Mouse (Mus musculus) B cell, adult 2 months (primary cell): ENCODE data around the gene Zfp322a.
"Not testable (repeated sequence)": the region's sequence is repeated elsewhere in the genome, so short reads cannot be mapped to it uniquely, and the experiment has no call there.

Experiments used
- DNase-seq, 2 experiments: peaks; one replicate each; pipeline ENCODE4 v3.0.0; 2022

The Zfp322a gene

GRCm38 (mm10) chr13:23312909-23313669, 55.9 kb downstream of the Zfp322a start:
- DNase-seq = no peak

DNA sequence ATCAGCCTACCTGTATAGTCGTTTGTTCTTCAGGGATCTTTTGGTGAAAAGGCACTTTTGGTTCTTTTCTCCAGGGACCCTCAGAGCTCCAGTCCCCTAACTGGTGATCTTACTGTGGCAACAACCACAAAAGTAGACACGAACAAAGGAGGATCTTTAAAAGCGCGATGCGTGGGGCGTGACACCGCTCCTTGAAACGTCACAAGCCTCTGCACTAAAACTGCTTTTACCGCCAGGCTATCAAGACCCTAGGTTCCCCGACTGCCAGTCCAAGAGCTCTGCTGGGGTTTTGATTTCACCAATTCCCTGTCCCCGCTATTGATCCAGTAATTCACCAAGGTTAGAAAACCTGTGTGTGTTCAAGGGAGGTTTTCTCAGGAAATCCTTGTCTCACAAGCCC, 59.0 kb downstream of the Zfp322a start:
- DNase-seq = no peak

GRCm38 (mm10) chr13:23309495-23310011, 59.5 kb downstream of the Zfp322a start:
- DNase-seq = no peak

- not testable (repeated sequence) for DNase-seq
Measured at GRCm38 (mm10) chr13:23308639-23309307, 60.2 kb downstream of the Zfp322a start.

DNA sequence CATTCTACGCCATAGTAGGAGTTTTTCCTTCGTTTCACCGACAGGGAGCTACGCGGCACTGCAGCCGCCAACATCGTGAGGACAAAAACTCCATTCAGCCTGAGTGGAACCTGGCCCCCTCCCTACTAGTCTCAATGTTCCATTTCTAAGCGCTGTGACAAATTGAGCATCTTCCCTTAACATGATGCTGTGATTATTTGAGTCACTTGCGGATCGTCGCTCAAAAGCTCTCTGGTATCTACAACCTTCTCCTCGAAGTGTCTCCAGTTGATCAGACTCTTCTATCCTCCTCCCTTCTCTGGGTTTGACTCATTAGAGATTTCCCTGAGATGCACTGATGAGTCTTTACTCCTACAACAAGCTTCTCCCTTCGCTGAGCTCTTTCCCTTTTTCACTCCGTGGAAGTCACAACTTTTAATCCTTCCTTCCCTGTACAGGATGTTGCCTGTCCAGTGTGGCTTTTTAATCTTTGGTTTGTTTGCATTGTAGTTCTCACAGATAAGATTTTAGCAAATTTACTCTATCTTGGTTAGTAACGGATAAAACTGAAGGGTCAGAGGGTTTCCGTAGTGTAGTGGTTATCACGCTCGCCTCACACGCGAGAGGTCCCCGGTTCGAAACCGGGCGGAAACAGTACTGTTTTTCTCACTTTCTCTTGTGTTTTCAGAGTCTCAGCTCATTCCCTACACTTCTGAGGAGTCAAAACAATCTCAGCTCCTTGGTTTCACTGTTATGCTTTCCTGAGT, 61.8 kb downstream of the Zfp322a start:
- DNase-seq = no peak

- no peak for DNase-seq
Measured at GRCm38 (mm10) chr13:23306707-23307068, 62.3 kb downstream of the Zfp322a start.
